Mouse (Mus musculus) stomach, postnatal 0 days (tissue): Measurements from ENCODE around the gene Afg1l.

Experiments used
- CTCF ChIP-seq: IDR thresholded peaks from 2 replicates; pipeline ENCODE4 v1.5.1; 2016; ENCODE audit warnings: antibody characterized with exemption, low read depth, mild to moderate bottlenecking, moderate library complexity
- EP300 ChIP-seq: optimal IDR thresholded peaks from 2 replicates; pipeline ENCODE3; 2016; ENCODE audit warnings: antibody characterized with exemption

DNA sequence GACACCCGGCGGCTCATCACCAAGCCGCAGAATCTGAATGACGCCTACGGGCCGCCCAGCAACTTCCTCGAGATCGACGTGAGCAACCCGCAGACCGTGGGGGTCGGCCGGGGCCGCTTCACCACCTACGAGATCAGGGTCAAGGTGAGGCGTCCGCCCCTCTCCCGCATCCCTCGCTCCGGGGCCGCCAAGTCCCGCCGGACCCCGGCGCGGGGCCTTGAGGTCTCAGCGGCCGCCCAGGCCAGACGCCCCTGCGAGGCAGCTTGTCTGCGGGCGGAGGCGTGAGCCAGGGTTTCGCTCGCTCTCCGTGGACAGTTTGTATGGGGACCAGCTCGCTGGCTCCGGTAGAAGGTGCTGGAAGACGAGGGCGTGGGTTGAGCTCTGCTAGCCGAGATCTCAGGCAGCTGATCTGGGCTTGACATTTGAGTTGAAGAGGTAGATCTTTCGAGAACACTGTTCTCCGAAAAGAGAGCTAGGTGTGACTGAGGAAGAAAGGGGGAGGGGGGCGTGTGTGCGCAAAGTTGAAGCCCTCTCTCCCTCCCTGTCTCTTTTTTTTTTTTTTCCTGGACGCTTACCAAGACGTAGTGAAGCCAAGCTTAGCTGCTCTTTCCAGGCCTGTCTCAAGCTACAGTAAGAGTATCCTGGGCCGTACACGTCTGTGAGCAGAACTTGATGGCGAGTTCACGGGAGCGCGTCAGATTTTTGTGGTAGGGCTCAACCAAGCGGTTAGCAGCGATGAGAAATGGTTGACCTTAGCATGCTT, 24.2 kb upstream of the Afg1l start:
- TF ChIP-seq CTCF (no peak), EP300 (no peak)
